Mouse (Mus musculus) heart, embryonic 14.5 days (tissue): ENCODE measurements around the gene Mthfsd. TPM values are rescaled to one million over a fixed set of nuclear protein-coding genes. Genes with fewer than 3 reads are reported as not detected.

Experiments
- ATAC-seq: fragments of 200-750 bp; cut with Nextera tagmentation; 2 replicates; pipeline ENCODE4 v1.8.0; 2017; ENCODE audit warnings: low read depth, moderate TSS enrichment; ENCODE audit not compliant: insufficient number of reproducible peaks, insufficient read depth, low FRiP score
- H3K27ac ChIP-seq, 2 experiments: fragments of 200-500 bp in 1 of 2; fragments of 300-500 bp in 1 of 2; sonication (generic) in 1 of 2; replicated peaks in 1 of 2; 2 replicates each; pipeline ENCODE4 v1.5.1; 2012 to 2014; ENCODE audit warnings: low read depth in 2 of 2, low read length in 2 of 2, control low read depth in 1 of 2, mild to moderate bottlenecking in 1 of 2, mixed read lengths in 1 of 2; ENCODE audit not compliant: control insufficient read depth in 1 of 2, insufficient read depth in 1 of 2
- H3K27me3 ChIP-seq: fragments of 300-500 bp; sonication (generic); 2 replicates; pipeline ENCODE4 v1.6.1; 2014; ENCODE audit warnings: mild to moderate bottlenecking, low read length, control low read depth; ENCODE audit not compliant: control insufficient read depth, insufficient read depth
- H3K36me3 ChIP-seq: fragments of 300-500 bp; sonication (generic); 2 replicates; pipeline ENCODE4 v1.6.1; 2014; ENCODE audit warnings: mild to moderate bottlenecking, control low read depth, low read length, mixed read lengths; ENCODE audit not compliant: control insufficient read depth, insufficient read depth
- H3K4me1 ChIP-seq, 2 experiments: fragments of 200-500 bp in 1 of 2; fragments of 300-500 bp in 1 of 2; sonication (generic) in 1 of 2; 2 replicates each; pipeline ENCODE4 v1.6.1; 2012 to 2014; ENCODE audit warnings: low read length in 2 of 2, control low read depth in 1 of 2, mixed read lengths in 1 of 2; ENCODE audit not compliant: control insufficient read depth in 2 of 2, insufficient read depth in 2 of 2
- H3K4me2 ChIP-seq: fragments of 300-500 bp; sonication (generic); 2 replicates; pipeline ENCODE4 v1.6.1; 2014; ENCODE audit warnings: mild to moderate bottlenecking, low read length
- H3K4me3 ChIP-seq, 2 experiments: fragments of 200-500 bp in 1 of 2; fragments of 300-500 bp in 1 of 2; sonication (generic) in 1 of 2; 2 replicates each; pipeline ENCODE4 v1.5.1; 2012 to 2014; ENCODE audit warnings: low read length in 2 of 2, mild to moderate bottlenecking in 2 of 2, control low read depth in 1 of 2, low read depth in 1 of 2, moderate library complexity in 1 of 2; ENCODE audit not compliant: control insufficient read depth in 1 of 2, insufficient read depth in 1 of 2
- H3K9ac ChIP-seq: fragments of 300-500 bp; sonication (generic); 2 replicates; pipeline ENCODE4 v1.6.1; 2014; ENCODE audit warnings: mild to moderate bottlenecking, low read length
- H3K9me3 ChIP-seq: fragments of 300-500 bp; sonication (generic); 2 replicates; pipeline ENCODE4 v1.6.1; 2016; ENCODE audit warnings: low read length, control low read depth; ENCODE audit not compliant: control insufficient read depth
- WGBS: fragments of 180-500 bp; shearing (Covaris S2); extraction: QIAGEN DNeasy Blood & Tissue Kit; methylation state at CpG from one replicate; pipeline ENCODE4 v1.1.7; 2014; 5-methylcytosine and 5-hydroxymethylcytosine counted together
- microRNA-seq: library from miRNA; unstranded; fragments of <30 nt; microRNA quantifications from one replicate; pipeline ENCODE4, GENCODE M21; 2016
- polyA plus RNA-seq: library from polyadenylated mRNA; unstranded; fragments of >200 nt; fragmentation: Nextera tagmentation; extraction: Ambion mirVana; gene quantifications from 2 replicates; pipeline ENCODE4 v1.2.1, GENCODE M21; 2014

Gene Mthfsd
- polyA plus RNA-seq, 1 experiment from 2014 or later: 41.1 TPM

DNA sequence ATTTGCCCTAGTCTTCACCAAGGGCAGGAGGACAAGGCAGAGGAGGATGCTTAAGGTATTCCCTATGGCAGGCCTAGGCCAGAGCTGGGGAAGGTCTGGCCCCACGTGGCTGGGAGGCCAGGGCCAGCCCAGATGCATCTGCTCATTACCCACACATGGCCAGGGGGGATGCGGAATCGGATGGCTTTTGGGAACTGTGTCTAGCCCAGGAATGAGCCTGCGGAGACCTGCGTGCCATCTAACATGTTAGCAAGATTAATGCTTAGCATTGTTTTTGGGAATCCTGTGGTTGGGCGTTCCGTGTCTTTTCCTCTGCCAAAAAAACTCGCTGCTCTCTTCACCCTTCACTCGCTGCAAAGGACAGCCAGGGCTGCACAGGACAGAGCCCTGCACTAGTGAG, 50.1 kb downstream of the Mthfsd start:
- no peak overlapping the region for H3K4me2 ChIP-seq
- H3K4me1 ChIP-seq: no peaks in the 10 kb centered on the region
- H3K27ac ChIP-seq: no peak overlapping the region
- peaks cover 36% of the 10 kb centered on the region; the same call in 1 of the 2 replicates for H3K27me3 ChIP-seq
- 72% methylated on average over 9 of the region's 9 CpGs for WGBS
- no peak for ATAC-seq
- H3K9ac ChIP-seq: no peak overlapping the region
- no peaks in the 10 kb centered on the region for H3K36me3 ChIP-seq
- no peak overlapping the region for H3K4me3 ChIP-seq
- peaks cover 6% of the 10 kb centered on the region for H3K9me3 ChIP-seq

DNA sequence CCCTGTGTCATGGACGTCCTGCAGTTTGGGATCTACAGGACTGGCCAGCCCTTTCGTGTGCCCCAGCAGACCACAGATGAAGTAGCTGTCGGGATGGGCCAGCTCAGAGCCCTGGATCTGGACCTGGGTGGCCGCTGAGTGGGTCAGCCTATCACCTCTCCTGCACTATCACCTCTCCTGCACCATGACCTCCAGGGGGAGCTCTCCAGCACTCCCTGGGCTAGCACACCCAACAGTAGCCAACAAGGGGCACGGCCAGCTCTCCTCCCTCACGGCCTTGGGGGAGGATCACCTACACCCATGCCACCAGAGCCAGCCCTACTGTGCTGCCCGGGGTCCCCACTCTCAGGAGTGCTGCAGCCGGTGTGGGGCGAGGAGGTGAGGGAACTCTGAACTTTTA, 60.8 kb downstream of the Mthfsd start:
- H3K4me2 ChIP-seq: no peak overlapping the region
- no peaks in the 10 kb centered on the region for H3K9me3 ChIP-seq
- no peaks in the 10 kb centered on the region for H3K36me3 ChIP-seq
- 54% methylated on average over 9 of the region's 9 CpGs for WGBS
- no peak overlapping the region for H3K27ac ChIP-seq
- no peaks in the 10 kb centered on the region for H3K4me1 ChIP-seq
- no peak overlapping the region for H3K4me3 ChIP-seq
- no peak overlapping the region for H3K9ac ChIP-seq
- H3K27me3 ChIP-seq: peaks cover 4% of the 10 kb centered on the region
- ATAC-seq: no peak

DNA sequence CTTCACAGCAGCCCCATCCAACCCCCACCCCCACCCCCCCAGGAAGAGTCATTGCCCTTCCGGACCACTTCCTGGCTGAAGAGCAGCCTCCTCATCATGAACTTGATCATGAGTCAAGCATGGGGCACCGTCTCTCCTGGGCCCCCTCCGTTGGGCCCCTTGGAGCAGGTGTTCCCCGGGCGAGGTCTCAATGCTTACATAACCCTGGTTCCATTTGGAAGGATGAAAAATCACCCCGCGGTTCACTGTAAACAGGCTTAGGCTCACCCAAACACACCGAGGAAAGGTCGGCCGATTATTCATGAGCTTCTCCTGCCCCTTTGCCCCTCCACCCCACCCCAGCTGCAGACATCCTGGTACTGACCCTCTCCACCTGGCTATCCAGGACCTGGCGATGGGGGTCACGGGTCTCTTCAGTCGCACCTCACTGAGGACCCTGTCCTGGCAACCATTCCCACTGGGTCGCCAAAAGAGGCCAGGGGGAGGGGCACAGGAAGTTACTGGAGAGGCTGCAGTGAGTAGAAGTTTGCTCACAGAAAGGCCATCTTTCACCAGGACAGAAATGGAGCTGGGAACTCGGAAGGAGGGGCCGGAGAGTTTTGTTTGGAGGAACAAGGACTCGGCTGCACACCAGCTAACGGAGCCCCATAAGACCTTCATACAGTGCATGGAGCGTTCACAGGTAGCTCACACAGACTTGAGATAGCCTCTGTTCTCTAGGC, 64.3 kb downstream of the Mthfsd start:
- no peaks in the 10 kb centered on the region for H3K9me3 ChIP-seq
- 54% methylated on average over 19 of the region's 19 CpGs for WGBS
- H3K27me3 ChIP-seq: peaks cover 4% of the 10 kb centered on the region; the same call in 1 of the 2 replicates
- no peak for ATAC-seq
- no peak overlapping the region for H3K4me2 ChIP-seq
- no peaks in the 10 kb centered on the region for H3K36me3 ChIP-seq
- H3K9ac ChIP-seq: no peak overlapping the region
- H3K4me1 ChIP-seq: no peaks in the 10 kb centered on the region
- H3K4me3 ChIP-seq: no peak overlapping the region
- no peak overlapping the region for H3K27ac ChIP-seq

Small RNA genes lying within 50 kb of the gene (microRNA-seq; reads per million reads assigned to microRNA genes)
- gene Gm27530: not detected

Other genes starting within 250 kb of the Mthfsd start
- 0.80 TPM in 1 of 2 replicates, not detected in the other for gene Foxf1, start 24.0 kb downstream of the Mthfsd start, polyA plus RNA-seq
- 5.9 and 6.4 TPM in 2 replicates for gene Foxc2, start 7.8 kb upstream of the Mthfsd start, polyA plus RNA-seq
- 0.16 and 0.32 TPM in 2 replicates for gene Foxl1, start 19.5 kb upstream of the Mthfsd start, polyA plus RNA-seq